ENCODE assay signal across 19 mouse cellular contexts in the genomic region with DNA sequence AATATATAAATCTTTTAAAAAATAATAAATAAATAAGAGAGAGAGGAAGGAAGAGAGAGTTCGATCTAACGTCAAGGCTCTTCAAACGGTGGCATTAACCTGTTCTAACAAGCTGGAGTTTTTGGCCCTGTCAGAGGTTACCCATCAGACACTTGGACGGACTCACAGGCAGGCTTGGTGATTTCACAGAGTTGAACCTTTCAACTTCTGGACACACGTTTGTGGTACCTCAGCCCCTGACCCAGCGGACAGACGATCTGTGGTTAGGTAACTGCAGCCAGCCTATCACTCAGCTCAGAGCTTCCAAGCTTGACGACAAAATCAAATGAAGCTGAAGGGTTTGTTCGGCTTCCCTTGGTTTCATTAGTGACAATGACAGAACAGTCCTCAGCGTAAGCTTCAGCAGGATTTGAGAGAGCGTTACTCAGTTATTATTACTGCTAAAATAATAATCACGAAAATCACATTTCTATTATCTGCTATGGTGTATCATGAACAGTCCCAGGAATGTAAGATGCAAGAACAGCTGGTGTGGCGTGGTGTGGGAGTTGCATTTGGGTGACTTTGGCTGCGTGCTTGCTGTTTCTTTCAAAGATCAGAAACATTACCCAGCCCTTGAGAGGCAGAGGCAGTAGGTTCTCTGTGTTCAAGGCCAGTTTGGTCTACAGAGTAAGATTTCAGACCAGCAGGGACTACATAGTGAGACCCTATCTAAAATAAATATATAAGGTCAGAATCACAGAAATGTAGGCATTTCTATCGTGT.
"Had no signal": no experiment of that assay in that cellular context is flagged by ENCODE, and none has a peak within 500 bp of the region (broad histone marks: within the 10 kb centered on the region; RNA-seq: fewer than 3 reads in every experiment).

No protein-coding gene starts in this region.

- H3K9ac ChIP-seq: lung, embryonic 15.5 days; midbrain, embryonic 13.5 days; midbrain, embryonic 15.5 days; neural tube, embryonic 12.5 days had no signal

- ATAC-seq: lung, postnatal 0 days; midbrain, embryonic 13.5 days; midbrain, embryonic 15.5 days had no signal

- H3K27ac ChIP-seq: lung, embryonic 15.5 days; macrophage; midbrain, embryonic 13.5 days; midbrain, embryonic 15.5 days; neural tube, embryonic 12.5 days had no signal

- H3K9me3 ChIP-seq: lung, embryonic 15.5 days; midbrain, embryonic 13.5 days; midbrain, embryonic 15.5 days; neural tube, embryonic 12.5 days had no signal

- H3K4me2 ChIP-seq: lung, embryonic 15.5 days; midbrain, embryonic 11.5 days; midbrain, embryonic 13.5 days; midbrain, embryonic 15.5 days; neural tube, embryonic 12.5 days had no signal

- H3K36me3 ChIP-seq: lung, embryonic 15.5 days; midbrain, embryonic 13.5 days; midbrain, embryonic 15.5 days; neural tube, embryonic 12.5 days had no signal

- DNase-seq: lung, adult 2 months; lung, postnatal 14 days; lung, postnatal 36 days; retina, postnatal 1 day; right cerebral cortex, adult 18-20 months; right cerebral cortex, postnatal 25 days; right cerebral cortex, postnatal 4 days; spleen, adult 18-20 months; thymus, adult 18-20 months; thymus, postnatal 14 days; thymus, postnatal 36 days had no signal

- H3K4me3 ChIP-seq: lung, embryonic 15.5 days; megakaryocyte, embryonic 14.5 days; midbrain, embryonic 13.5 days; midbrain, embryonic 15.5 days; neural tube, embryonic 12.5 days had no signal

- H3K27me3 ChIP-seq: lung, embryonic 15.5 days; megakaryocyte, embryonic 14.5 days had no signal
